Mouse (Mus musculus) erythroblast, embryonic 14.5 days (primary cell): Measurements from ENCODE around the gene Plekha6.

Experiments
- GATA1 ChIP-seq: IDR thresholded peaks from 2 replicates; pipeline ENCODE4 v1.6.1; 2012; ENCODE audit warnings: low read length, inconsistent platforms, mixed read lengths
- TAL1 ChIP-seq: IDR thresholded peaks from 3 replicates; pipeline ENCODE4 v1.6.1; 2012; ENCODE audit warnings: low read length, inconsistent platforms, mixed read lengths

DNA sequence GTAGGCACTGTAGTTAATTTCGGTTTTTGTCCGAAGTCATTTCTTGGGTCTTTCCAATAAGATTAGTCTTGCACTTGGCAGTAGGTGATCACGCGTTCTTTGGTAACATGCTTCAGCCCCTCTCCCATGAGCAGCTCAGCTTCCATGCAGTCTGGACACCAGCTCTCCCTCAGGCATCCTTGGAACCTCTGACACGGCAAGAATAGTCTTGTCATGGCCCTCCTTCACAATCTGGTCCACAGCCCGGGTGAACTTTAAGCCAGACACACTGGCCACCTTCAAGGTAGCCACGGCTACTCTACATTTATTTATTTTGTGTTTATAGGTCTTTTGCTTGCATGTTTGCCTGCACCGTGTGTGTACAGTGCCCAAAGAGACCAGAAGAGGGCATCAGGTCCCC, 15.9 kb upstream of the Plekha6 start:
- TF ChIP-seq GATA1, result no peak
- no peak for TF ChIP-seq TAL1
